Mouse (Mus musculus): ENCODE measurements around the gene Taar8b.
"Not testable (repeated sequence)": the region's sequence is repeated elsewhere in the genome, so short reads cannot be mapped to it uniquely, and the experiment has no call there.

Gene Taar8b

DNA sequence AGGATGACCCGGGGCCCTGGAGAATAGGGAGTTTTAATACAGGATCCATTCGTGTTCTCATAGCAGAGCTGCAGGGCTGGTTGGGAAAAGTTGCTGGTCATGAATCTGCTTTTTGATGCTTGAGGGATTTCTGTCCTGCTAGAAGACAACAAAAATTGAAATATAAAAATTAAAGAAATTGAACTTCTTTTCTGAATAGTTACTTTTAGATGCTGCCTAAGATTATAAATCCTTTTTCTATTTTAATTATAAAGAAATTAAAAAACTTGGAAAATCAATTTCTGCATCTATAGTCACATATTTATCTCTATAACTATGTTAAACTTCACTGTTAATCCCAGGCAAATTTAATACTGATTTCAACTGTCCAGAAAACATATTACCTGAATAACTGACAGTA is at the start of gene Taar8b:
Gene Taar8b, minus strand, starts transcription at position 101 of the 400 bp plus-strand sequence.
- DNase-seq = no peak

DNA sequence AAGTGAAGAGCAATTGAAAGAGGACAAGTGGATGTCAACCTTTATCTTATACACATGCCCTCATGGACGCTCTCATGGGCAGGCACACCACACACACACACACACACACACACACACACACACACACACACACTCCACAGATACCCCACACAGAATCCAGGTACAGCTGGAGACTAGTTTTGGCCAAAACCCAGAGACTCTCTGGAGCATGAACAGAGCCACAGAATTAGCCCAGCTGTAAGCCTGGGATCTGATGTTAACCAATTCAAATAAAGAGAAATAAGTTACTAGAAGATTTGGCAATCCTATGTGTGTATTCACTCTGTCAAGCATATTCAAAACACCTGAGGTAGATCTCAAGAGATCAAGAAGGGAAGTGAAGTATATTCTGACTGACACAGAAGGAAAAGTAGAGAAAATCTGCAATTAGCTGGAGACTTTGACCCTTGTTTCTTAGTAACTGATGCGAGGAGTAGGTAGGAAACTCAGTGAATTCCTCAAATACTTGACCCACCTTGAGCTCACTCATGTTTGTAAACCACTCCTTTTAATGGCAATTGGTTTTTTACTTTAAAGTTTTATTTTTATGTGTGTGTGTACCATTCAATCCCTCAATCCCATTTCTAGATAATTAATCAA is 46.6 kb upstream of the Taar8b start:
- DNase-seq = peak; percentile 74

DNA sequence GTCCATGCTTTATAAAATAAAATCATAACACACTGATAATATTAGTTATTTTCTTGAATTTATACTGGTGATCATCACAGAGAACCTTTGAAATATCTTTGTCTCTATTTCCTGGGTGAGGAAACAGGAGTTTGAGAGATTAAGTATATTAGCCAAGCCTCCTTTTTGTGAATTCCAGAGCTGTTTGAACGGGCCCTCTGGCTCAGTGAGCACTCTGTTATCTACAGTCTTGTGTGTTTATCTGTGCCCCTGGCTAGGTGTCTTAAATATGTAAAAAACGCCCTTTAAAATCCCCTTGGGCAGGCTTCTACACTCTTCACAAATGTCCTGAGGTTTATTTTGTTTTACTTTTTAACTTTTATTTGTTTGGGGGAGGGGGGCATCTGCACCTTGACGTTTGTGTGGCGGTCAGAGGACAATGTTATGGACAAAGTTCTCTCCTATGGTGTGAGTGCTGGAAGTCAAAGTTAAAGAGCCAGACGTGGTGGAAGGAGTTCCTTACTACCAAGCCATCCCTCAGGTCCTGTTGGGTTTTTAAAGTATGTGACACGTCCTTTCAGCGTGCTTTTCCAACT is 42.1 kb upstream of the Taar8b start:
- peak; percentile 45 for DNase-seq

DNA sequence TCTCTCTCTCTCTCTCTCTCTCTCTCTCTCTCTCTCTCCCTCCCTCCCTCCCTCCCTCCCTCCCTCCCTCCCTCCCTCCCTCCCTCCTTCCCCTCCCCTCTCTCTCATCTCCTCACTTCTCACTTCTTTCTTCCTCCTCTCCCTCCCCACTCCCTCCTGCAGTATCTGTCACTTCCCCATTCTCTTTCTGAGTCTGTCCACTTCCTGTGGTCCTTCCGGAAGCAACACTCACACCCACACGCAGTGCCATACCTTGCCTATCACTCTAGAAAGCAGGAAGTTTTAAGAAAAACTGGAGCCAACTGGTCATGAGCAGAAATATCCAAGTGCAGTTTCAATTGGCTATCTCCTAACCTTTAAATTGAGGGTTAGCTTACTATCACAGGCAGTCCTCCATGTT is 41.0 kb upstream of the Taar8b start:
- DNase-seq = no peak

DNA sequence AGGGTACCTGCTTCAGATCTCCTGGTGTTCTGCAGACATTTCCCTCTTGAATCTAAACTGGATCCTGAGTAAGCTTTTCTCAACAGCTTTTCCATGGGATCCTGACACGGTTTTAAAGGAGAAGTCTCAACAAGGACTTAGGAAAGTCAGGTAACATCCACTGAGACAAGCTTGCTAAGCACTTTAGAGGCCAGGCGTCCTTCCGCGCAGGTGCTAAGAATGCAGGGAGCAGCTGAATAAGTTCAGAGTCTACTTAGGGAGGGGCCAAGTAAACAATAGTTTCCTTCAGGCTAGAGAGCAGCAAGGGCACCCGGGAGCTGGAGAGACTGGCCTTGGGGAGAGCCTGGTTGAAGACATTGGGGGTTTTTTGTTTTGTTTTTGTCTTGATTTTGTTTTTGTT is 40.2 kb upstream of the Taar8b start:
- DNase-seq = peak; percentile 88

DNA sequence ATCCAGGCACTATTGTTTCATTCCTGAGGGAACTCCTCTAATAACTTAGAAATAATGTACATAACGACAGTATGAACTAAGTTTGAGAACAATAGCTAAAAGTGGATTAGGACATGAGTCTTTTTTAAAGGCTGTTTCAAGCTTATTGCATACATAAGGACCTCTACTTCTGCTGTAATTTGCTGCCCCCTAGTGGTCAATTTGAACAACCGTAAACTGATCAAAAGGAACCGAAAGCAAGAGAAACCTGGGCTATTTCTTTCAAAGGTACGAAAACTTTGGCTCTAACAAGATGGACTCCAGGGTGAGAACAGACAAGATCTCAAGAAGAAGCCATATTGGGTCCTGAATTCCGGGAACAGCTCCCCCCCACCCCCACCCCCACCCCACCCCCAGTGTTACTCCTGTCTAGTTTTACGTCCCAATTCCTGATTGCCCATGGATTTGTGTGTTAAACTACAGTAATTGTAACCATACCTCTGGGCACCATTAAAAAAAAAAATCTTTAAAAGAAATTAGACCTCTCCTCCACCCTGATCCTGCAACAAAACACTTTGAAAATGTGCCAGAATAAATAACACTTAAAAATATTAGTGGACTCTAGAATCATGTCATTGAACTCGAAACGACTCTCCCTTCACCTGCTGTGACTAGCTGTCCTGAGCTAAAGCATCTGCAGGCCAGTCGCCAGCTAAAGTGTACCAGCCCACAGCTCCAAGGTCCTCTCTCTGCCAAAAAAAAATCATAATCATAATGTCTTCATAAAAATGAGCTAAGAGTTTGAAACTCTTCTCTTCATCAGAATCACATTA is 39.6 kb upstream of the Taar8b start:
- peak; percentile 90 for DNase-seq

DNA sequence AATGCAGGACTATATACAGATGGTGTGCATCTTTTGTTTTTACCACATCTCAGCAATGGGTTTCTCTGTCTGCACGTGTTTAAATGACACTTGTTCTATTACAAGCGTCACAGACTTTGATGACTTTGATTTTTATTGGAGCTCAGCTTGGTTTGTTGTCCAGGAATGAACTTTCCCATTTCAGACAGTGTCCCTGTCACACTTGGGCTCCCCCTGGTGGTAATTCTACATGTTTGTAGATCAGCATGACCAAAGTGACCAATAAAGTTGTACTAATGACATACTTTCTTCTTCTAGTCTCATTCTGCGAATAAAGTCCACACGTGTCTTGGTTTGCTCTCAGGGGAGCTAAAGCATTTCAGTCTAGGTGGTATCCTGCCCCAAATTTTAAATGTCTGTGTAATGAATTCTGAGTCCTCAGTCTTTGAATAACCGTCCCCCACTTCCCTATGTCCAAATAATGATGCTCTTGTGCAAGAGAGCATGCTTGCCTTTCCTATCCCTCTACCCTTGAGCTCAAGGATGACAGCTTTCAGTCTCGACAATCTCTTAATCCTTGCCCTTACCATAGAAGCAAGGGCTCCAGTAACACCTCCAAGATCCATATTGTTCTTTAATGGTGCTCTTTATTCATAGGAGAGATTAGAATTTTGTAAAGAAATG is 19.2 kb upstream of the Taar8b start:
- DNase-seq = peak; percentile 69

DNA sequence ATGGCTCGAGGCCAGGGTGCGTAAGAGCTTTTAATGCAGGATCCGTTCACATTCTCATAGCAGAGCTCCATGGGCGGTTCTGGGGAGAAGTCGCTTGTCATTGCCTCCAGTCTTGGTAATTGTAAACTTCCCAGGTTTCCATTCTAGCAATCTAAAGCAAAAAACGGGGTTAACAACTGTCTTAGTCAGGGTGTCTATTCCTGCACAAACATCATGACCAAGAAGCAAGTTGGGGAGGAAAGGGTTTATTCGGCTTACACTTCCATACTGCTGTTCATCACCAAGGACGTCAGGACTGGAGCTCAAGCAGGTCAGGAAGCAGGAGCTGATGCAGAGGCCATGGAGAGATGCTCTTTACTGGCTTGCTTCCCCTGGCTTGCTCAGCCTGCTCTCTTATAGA is 17.3 kb upstream of the Taar8b start, which contains the start of gene Taar9:
Gene Taar9, minus strand, starts transcription at position 101 of the 400 bp plus-strand sequence.
- not testable (repeated sequence) for DNase-seq

DNA sequence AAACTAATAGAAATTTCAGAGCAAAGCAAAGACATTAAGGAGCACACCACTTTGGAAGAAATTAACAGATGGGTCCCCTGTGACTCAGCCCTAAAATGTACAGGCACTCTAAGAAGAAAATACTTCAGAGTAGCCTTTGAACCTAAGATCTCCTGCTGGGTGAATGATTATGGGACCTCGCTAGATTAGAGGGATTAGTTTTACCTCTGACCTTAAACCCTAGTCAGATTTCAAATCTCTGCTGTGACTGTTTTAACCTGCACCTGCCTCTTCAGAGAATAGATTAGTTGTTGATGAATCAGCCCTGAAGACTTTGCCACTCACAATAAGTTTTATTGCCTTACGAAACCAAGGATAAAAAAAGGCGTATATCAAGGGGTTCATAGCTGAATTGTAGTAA is 16.1 kb upstream of the Taar8b start:
- DNase-seq = peak; percentile 60

DNA sequence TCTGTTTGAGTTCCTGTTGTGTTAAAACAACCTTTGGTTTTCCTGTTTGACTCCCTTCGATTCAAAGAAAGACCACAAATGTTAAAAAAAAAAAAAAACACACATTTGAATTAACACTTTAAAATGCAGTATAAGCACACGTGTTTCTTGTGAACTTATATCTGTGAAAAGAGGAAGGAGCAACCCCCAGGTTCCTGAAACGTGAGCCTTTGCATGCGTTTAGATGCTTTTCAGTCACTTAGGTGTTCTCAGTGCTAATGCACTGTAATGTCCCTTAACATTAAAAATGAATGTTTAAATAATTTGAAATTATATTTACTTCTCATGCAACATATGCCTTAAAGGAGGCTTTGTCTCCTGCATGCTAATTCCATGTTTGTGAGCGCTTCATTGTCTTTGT is 15.7 kb upstream of the Taar8b start:
- DNase-seq = no peak

DNA sequence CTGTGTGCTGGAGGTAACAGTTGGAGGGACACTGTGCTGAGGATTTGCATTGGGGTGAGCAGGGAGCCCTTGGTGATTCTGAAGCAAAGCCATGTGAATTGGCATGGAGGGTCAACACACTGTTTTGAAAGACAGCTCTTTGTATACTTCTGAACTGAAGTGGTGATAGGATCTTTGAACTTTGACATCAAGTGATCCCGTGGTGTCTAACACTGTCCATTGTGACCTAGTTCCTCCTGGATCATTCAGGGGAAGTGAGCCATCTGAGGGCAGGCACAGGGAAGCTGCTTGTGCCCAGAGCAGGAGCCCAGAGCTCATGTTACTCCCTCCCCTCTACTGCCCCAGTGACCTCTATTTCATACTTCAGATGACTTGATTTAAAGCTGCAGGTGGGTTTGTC is 11.2 kb upstream of the Taar8b start:
- DNase-seq = not testable (repeated sequence)

DNA sequence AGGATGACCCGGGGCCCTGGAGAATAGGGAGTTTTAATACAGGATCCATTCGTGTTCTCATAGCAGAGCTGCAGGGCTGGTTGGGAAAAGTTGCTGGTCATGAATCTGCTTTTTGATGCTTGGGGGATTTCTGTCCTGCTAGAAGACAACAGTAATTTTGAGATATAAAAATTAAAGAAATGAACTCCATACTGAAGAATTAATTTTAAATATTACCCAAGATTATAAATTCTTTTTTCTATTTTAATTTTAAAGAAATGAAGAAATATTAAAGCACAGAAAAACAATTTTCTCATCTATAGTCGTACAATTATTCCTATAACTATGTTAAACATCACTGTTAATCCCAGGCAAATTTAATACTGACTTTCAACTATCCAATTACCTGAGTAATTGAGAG is 9.7 kb upstream of the Taar8b start, which contains the start of gene Taar8c:
Gene Taar8c, minus strand, starts transcription at position 101 of the 400 bp plus-strand sequence.
- DNase-seq = not testable (repeated sequence)

DNA sequence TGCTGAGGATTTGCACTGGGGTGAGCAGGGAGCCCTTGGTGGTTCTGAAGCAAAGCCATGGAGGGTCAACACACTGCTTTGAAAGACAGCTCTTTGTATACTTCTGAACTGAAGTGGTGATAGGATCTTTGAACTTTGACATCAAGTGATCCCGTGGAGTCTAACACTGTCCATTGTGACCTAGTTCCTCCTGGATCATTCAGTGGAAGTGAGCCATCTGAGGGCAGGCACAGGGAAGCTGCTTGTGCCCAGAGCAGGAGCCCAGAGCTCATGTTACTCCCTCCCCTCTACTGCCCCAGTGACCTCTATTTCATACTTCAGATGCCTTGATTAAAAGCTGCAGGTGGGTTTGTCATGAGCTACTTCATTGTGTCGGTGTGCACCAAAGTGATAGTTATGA is 4.9 kb upstream of the Taar8b start:
- DNase-seq = not testable (repeated sequence)

DNA sequence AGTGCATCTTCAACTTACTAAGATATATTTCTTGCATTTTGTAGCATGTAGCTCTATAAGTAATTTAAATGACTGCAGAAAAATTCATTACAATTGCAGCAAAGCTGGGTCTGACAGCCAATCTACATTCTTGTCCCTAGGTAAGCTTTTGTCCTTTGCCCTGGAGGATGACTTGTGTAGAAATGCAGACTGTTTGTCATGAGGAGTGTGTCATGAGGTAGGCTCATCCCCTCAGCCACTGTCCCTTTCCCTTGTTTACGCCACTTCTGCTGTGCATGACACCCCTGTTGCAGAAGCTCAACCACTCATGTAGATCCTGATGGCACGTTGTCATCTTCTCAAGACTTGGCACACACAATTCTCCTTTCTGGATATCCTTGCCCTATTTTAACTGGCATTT is 4.9 kb downstream of the Taar8b start:
- no peak for DNase-seq

DNA sequence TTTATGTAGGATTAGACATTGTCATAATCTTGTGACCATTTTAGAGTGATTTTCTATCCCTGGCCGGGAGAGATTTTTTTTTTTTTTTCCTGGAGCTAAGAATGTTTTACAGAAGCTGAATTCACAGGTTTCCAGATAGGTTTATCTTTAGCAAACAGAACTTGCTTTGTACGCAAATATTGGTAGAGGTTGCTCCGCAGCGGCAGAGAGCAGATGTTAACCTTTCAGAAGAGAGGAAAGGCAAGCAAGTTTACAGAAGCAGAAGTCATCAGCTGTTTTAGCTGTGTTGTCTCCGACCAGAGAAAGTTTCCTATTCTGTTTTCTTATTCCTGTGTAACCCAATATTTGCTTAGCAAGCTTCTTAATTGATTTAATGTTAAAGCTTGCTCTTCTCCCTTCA is 5.5 kb downstream of the Taar8b start:
- no peak for DNase-seq

DNA sequence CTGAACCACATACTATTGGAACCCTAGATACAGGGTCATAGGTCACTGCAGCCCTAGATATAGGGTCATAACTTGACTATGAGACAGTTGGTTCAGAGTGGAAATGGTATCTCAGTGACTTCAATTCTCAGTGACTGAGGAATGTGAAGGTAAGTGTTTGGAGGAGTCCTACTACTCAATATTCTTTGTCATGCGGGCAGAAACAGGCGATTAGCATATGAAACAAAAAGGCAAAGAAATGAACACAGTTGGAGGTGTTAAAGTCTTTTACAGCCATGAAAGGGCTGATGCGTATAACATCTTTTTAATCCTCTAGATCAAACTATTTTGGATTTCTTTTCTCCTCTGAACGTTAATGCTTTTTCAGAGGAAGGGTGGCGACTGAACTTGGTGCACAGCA is 6.2 kb downstream of the Taar8b start:
- no peak for DNase-seq

DNA sequence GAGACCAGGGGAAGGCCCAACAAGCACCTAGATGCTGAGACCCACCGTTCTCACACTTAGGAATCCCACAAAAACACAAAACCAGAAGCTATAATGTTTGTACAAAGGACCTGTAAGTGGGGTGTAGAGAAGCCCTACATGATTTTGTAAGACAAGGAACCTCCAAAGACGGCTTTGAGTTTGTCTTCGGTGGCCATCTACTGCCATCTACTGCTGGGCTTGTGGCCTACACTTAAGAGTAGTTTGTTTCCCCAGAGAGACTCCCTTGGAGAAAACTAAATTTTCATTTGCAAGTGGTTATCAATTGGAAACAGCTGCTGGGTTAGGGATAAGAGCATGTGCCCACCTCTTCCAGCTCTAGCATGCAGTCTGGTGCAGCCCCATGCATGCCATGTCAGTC is 11.9 kb downstream of the Taar8b start:
- peak; percentile 46 for DNase-seq

DNA sequence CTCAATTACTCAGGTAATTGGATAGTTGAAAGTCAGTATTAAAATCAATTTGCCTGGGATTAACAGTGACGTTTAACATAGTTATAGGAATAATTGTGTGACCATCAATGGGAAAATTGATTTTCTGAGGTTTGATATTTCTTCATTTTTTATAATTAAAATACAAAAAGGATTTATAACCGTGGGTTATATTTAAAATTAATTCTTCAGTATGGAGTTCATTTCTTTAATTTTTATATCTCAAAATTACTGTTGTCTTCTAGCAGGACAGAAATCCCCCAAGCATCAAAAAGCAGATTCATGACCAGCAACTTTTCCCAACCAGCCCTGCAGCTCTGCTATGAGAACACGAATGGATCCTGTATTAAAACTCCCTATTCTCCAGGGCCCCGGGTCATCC is 15.9 kb downstream of the Taar8b start, which contains the start of gene Taar8a:
Gene Taar8a, plus strand, starts transcription at position 301 of the 400 bp plus-strand sequence.
- not testable (repeated sequence) for DNase-seq

DNA sequence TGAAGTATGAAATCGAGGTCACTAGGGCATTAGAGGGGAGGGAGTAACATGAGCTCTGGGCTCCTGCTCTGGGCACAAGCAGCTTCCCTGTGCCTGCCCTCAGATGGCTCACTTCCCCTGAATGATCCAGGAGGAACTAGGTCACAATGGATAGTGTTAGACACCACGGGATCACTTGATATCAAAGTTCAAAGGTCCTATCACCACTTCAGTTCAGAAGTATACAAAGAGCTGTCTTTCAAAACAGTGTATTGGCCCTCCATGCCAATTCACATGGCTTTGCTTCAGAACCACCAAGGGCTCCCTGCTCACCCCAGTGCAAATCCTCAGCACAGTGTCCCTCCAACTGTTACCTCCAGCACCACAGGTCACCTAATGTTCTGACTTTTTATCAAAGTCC is 17.3 kb downstream of the Taar8b start:
- peak; percentile 6 for DNase-seq

DNA sequence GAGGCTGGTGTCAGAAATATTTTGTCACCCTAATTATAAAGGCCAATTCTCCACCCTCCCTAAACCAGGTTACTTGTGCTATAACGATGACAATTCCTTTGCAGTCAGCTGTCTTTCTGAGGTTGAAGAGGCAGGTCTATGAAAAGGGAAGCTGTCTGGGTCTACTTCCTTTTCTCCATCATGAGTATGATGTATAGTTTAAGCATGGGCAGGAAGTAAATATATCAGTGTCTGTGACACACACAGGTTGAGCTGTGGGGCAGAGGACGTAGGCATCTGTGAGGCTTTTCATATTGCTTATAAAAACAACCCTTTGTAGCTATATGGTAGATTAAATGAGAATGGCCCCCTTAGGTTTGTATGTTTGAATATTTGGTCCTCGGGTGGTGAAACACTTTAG is 33.1 kb downstream of the Taar8b start:
- DNase-seq = no peak

DNA sequence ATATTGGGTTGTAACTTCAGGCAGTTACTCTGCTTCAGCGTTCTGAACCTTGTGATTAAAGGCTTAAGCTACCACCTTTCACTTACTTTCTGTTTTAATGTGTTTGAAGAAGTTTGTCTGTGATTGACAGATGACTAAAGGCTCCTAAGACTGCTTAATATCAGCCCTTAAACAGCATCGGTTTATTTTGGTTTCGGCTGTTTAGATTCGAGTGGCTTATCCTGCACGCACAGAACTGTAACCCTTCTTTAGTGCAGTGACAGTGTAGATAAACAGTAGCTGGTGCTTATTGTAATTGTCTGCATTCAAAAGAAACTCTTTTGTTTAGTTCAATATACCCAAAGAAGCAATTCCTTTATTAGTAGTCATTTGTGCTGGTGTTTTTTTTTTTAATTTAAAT is 40.1 kb downstream of the Taar8b start:
- no peak for DNase-seq

DNA sequence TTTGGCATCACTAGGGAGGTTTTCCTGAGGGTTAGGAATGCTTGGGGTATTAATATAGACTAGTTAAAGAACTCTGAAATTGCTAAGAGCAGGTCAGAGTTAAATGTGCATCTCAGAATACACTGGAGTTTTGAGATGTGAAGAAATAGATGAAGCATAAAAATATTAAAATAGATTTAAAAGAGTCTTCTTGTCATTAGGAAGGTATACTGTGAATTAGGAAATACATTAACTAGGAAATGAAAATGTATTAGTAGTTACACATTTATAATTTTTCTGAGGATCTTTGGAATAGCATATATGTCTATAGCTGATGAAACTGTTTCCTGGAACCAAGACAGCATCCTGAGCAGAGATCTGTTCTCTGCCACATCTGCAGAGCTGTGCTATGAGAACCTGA is 42.9 kb downstream of the Taar8b start, which contains the start of gene Taar7f:
Gene Taar7f, plus strand, starts transcription at position 301 of the 400 bp plus-strand sequence.
- DNase-seq = no peak
